Mouse (Mus musculus) brain, embryonic 14.5 days (tissue): ENCODE data around the gene Ccdc24. TPM values are rescaled to one million over a fixed set of nuclear protein-coding genes. Genes with fewer than 3 reads are reported as not detected.

Experiments used
- DNase-seq: peaks from one replicate; pipeline ENCODE4 v3.0.0-alpha.2; 2011; ENCODE audit warnings: low read depth
- CTCF ChIP-seq: fragments of 200-500 bp; IDR thresholded peaks from 2 replicates; pipeline ENCODE4 v1.5.1; 2012; ENCODE audit warnings: inconsistent platforms, mild to moderate bottlenecking, moderate library complexity, borderline replicate concordance; ENCODE audit not compliant: insufficient read depth, insufficient read length; ENCODE audit errors: extremely low read depth
- POLR2A ChIP-seq: fragments of 200-500 bp; IDR thresholded peaks from 2 replicates; pipeline ENCODE4 v1.6.1; 2012; ENCODE audit warnings: mild to moderate bottlenecking, inconsistent platforms, borderline replicate concordance; ENCODE audit not compliant: poor library complexity, insufficient read depth, insufficient read length, severe bottlenecking; ENCODE audit errors: extremely low read depth
- polyA plus RNA-seq: library from polyadenylated mRNA; depleted of rRNA; stranded (reverse); fragments of >200 nt; gene quantifications from 2 replicates; pipeline ENCODE4 v1.2.3, GENCODE M21; 2012; rRNA removed

The Ccdc24 gene
- polyA plus RNA-seq: 21.7 and 23.0 TPM in 2 replicates

DNA sequence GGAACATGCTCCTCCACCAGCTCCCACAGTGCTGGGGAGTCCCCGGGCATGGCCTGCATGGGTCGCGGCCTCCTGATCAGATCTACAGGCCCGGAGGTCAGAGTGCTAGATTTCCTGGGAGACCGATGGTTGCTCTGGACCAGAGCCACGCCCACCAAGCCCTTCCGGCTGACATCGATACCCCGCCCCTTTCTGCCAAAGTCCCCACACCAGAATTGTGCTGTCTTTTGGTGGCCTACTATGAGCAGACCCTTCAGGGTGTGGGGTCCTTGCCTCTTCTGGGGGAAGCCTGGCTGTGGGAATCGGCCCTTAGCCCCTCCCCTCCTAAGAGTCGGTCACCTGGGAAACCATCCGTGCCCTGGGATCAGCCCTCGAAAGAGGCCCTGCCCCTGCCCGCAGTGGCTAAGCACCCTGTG is at the start of gene Ccdc24:
Gene Ccdc24, minus strand, starts transcription at position 87 of the 416 bp plus-strand sequence.
- peak; percentile 27 for DNase-seq
- no peak for TF ChIP-seq CTCF
- no peak for TF ChIP-seq POLR2A

DNA sequence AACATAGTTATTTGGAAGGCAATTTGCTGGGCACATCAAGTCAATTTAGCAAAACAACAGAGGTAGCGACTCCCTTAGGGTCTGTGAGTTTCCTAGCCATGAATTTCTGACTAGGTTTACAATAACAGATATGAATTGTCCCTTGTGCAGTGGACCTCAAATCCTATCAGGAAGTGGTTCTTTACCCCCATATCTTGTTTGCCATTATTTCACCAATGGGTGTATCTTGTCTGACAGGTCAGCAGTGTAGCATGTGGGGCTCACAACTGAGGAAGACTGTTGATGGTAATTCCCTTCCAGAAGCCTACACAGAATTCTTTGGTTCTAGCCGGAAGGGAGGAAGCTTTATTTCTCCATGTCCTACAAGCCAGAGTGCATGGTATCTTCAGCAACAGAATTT is 49.0 kb upstream of the Ccdc24 start:
- no peak for DNase-seq
- no peak for TF ChIP-seq CTCF
- no peak for TF ChIP-seq POLR2A

DNA sequence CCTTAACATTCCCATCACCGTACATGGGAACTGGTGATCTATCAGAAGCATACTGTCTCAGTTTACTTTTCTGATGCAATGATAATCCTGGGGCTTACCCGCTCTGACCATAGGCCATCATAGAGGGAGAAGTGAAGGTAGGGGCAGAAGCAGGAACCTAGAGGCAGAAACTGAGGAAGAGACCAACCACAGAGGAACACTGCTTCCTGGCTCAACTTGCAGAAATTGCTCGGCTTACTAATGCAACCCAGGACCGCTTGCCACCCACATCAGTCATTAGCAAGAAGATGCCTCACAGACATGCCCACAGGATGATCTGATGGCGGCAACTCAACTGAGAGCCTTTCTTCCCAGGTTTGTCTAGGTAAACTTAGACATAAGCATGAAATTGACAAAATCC is 46.4 kb upstream of the Ccdc24 start:
- TF ChIP-seq POLR2A (no peak), CTCF (no peak)
- no peak for DNase-seq

DNA sequence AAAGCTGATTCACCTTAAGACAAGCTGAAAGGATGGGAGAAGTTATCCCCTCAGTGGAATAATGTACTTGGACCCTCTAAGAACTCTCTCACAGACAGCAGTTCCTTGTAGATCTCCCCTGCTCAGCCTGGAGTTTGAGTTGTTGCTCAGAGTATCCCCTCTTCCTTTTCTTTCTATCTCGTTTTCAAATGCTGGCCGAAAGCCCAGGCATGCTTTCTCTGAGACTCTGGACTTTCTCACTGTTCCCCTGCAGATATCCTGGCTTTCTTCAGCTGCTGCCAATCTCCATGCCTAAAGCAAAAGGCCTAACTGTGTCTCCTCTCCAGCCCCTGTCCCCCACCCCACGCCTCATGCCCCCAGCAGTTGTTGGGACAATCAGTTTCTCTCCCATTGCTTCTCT is 45.9 kb upstream of the Ccdc24 start:
- no peak for DNase-seq
- TF ChIP-seq POLR2A (no peak), CTCF (no peak)

GRCm38 (mm10) chr4:117917847-117918246 is 45.5 kb upstream of the Ccdc24 start:
- TF ChIP-seq POLR2A (no peak), CTCF (no peak)

GRCm38 (mm10) chr4:117917402-117917801 is 45.0 kb upstream of the Ccdc24 start:
- TF ChIP-seq POLR2A: no peak
- TF ChIP-seq CTCF: no peak
- DNase-seq: no peak

More at GRCm38 (mm10) chr4:117917847-117918246, 45.5 kb upstream of the Ccdc24 start:
- DNase-seq: no peak

- DNase-seq: no peak
- TF ChIP-seq POLR2A: no peak
- no peak for TF ChIP-seq CTCF
Measured at GRCm38 (mm10) chr4:117916386-117916785, 44.0 kb upstream of the Ccdc24 start.

GRCm38 (mm10) chr4:117915489-117916105 is 43.2 kb upstream of the Ccdc24 start:
- TF ChIP-seq POLR2A (no peak), CTCF (no peak)
- DNase-seq: no peak

GRCm38 (mm10) chr4:117914591-117915442 is 42.5 kb upstream of the Ccdc24 start, which contains the start of gene Ipo13:
TSS of gene Ipo13 (minus strand) at chr4:117914999.
- peak; percentile 98 for DNase-seq
- peak; percentile 67 for TF ChIP-seq POLR2A
- no peak for TF ChIP-seq CTCF

DNA sequence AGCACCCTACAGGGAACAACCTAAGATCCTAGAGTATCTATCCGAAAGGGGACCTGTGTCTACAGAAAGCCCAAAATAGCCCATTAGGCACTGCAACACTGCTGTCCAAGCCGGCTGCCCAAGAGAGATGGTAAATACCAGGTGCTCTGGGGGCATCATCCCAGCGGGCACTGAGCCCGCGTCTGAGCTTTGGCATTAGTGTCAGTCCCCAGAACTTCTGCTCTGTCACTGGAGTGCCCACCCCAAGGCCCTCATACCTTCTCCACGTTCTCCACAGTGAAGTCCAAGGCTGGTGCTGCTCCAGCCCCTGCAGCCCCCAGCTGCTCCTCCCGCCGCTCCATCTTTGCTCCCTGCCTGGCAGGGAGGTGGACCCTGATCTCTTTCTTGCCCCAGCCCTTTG is 41.7 kb upstream of the Ccdc24 start:
- no peak for TF ChIP-seq CTCF
- TF ChIP-seq POLR2A: no peak
- DNase-seq: no peak

GRCm38 (mm10) chr4:117913421-117913820 is 41.1 kb upstream of the Ccdc24 start:
- TF ChIP-seq CTCF: no peak
- TF ChIP-seq POLR2A: no peak
- peak; percentile 40 for DNase-seq

DNA sequence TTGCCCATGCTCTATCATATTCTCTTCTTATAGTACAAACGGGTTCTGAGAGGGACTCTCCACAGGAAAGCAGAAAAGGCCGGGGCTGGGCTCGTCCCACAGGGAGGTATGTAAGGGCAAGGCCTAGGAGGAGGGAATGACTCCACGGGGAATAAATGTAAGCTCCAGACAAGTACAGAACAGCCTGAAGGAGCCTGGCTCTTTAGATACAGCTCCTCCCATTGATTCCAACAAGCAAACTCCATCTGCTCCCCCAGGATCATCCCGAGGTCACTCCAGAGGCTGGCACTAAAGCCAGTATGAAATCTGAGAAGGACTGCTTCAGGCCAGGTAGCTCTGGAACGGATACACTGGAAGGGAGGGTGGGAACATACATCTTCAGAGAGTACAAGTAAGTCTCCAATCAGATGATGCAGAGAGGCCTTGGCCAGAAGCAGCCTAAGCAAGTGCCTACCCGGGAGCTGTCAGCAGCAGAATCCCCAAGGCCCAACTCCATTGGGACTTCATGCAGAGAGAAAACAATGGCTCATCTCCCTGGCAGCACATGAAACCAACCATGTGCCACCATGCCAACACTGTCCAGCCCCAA is 40.4 kb upstream of the Ccdc24 start:
- no peak for TF ChIP-seq CTCF
- TF ChIP-seq POLR2A: no peak
- DNase-seq: no peak

DNA sequence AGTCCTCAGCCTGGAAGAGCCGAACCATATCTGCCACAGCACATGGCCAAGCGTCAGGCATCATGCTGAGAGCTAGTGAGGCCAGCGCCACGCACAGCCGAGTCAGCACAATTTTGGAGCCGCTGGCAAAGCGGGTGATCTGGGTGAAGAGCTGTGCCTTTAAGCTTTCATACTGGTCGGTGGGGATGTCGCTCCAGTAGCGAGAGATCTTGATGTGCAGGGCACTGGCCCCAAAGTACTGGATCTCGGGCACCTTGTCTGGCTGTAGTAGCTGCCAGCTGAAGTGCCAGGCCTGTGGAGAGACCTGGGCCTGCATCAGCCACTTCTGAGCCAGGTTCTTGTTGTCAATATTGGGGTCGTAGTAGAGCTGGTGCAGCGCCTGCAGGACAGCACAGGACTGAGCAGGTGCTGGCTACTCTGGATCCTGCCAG is 39.8 kb upstream of the Ccdc24 start:
- DNase-seq: no peak
- TF ChIP-seq POLR2A: no peak
- TF ChIP-seq CTCF: no peak
